Mouse (Mus musculus) neural tube, embryonic 12.5 days (tissue): ENCODE measurements at regions not wholly inside any gene's neighbourhood (a gene's known extent, or its start where the extent isn't known, plus 50 kb on each side); places are given as distances from the start of the nearest gene placed in this dataset.

Experiments used
- ATAC-seq: fragments of 200-750 bp; cut with Nextera tagmentation; 2 replicates; pipeline ENCODE4 v1.8.0; 2017; ENCODE audit warnings: low read depth, mild to moderate bottlenecking, moderate TSS enrichment, moderate library complexity; ENCODE audit not compliant: low FRiP score
- H3K27ac ChIP-seq: fragments of 300-500 bp; sonication (generic); 2 replicates; pipeline ENCODE4 v1.5.1; 2016
- H3K27me3 ChIP-seq: fragments of 300-500 bp; sonication (generic); replicated peaks from 2 replicates; pipeline ENCODE4 v1.6.1; 2016; ENCODE audit warnings: mild to moderate bottlenecking
- H3K36me3 ChIP-seq: fragments of 300-500 bp; sonication (generic); 2 replicates; pipeline ENCODE4 v1.6.1; 2016; ENCODE audit warnings: mild to moderate bottlenecking
- H3K4me1 ChIP-seq: fragments of 300-500 bp; sonication (generic); 2 replicates; pipeline ENCODE4 v1.6.1; 2016
- H3K4me2 ChIP-seq: fragments of 300-500 bp; sonication (generic); replicated peaks from 2 replicates; pipeline ENCODE4 v1.6.1; 2016; ENCODE audit warnings: mild to moderate bottlenecking
- H3K4me3 ChIP-seq: fragments of 300-500 bp; sonication (generic); 2 replicates; pipeline ENCODE4 v1.5.1; 2016
- H3K9ac ChIP-seq: fragments of 300-500 bp; sonication (generic); 2 replicates; pipeline ENCODE4 v1.6.1; 2016; ENCODE audit warnings: mild to moderate bottlenecking
- H3K9me3 ChIP-seq: fragments of 300-500 bp; sonication (generic); 2 replicates; pipeline ENCODE4 v1.6.1; 2016; ENCODE audit warnings: mild to moderate bottlenecking
- WGBS: fragments of 180-500 bp; shearing (Covaris S2); methylation state at CpG from one replicate; pipeline ENCODE4 v1.1.7; 2016; 5-methylcytosine and 5-hydroxymethylcytosine counted together

- no peak for ATAC-seq
- H3K27ac ChIP-seq, result no peak overlapping the region
- no peaks in the 10 kb centered on the region for H3K36me3 ChIP-seq
- no peaks in the 10 kb centered on the region for H3K9me3 ChIP-seq
- no peak overlapping the region for H3K9ac ChIP-seq
- no peak overlapping the region for H3K4me3 ChIP-seq
- peaks cover 6% of the 10 kb centered on the region; the same call in 1 of the 2 replicates for H3K4me1 ChIP-seq
- no peaks in the 10 kb centered on the region for H3K27me3 ChIP-seq
- H3K4me2 ChIP-seq, result no peak overlapping the region
These were observed 405.6 kb upstream of the Adamts16 start for GRCm38 (mm10) chr13:71247241-71247640.

GRCm38 (mm10) chr13:71245326-71245725 is 403.7 kb upstream of the Adamts16 start:
- H3K4me2 ChIP-seq, result no peak overlapping the region
- no peaks in the 10 kb centered on the region for H3K27me3 ChIP-seq
- no peak for ATAC-seq
- no peaks in the 10 kb centered on the region for H3K36me3 ChIP-seq
- no peak overlapping the region for H3K9ac ChIP-seq
- no peaks in the 10 kb centered on the region for H3K9me3 ChIP-seq
- WGBS, result 82% methylated on average over 4 of the region's 4 CpGs
- no peak overlapping the region for H3K27ac ChIP-seq
- peaks cover 6% of the 10 kb centered on the region; the same call in 1 of the 2 replicates for H3K4me1 ChIP-seq
- no peak overlapping the region for H3K4me3 ChIP-seq

GRCm38 (mm10) chr13:71239782-71240181 is 398.2 kb upstream of the Adamts16 start:
- H3K4me1 ChIP-seq, result no peaks in the 10 kb centered on the region
- H3K9ac ChIP-seq, result no peak overlapping the region
- no peaks in the 10 kb centered on the region for H3K9me3 ChIP-seq
- no peak overlapping the region for H3K4me3 ChIP-seq
- ATAC-seq, result no peak
- 65% methylated on average over 4 of the region's 4 CpGs for WGBS
- H3K36me3 ChIP-seq, result no peaks in the 10 kb centered on the region
- no peak overlapping the region for H3K27ac ChIP-seq
- no peak overlapping the region for H3K4me2 ChIP-seq
- no peaks in the 10 kb centered on the region for H3K27me3 ChIP-seq

GRCm38 (mm10) chr13:71235338-71235737 is 393.7 kb upstream of the Adamts16 start:
- WGBS, result 92% methylated on average over 4 of the region's 4 CpGs
- no peaks in the 10 kb centered on the region for H3K9me3 ChIP-seq
- no peak overlapping the region for H3K27ac ChIP-seq
- no peak overlapping the region for H3K9ac ChIP-seq
- H3K4me1 ChIP-seq, result no peaks in the 10 kb centered on the region
- H3K36me3 ChIP-seq, result no peaks in the 10 kb centered on the region
- no peak for ATAC-seq
- H3K4me2 ChIP-seq, result no peak overlapping the region
- H3K4me3 ChIP-seq, result no peak overlapping the region
- no peaks in the 10 kb centered on the region for H3K27me3 ChIP-seq

- no peak overlapping the region for H3K9ac ChIP-seq
- 78% methylated on average over 5 of the region's 5 CpGs for WGBS
- no peaks in the 10 kb centered on the region for H3K9me3 ChIP-seq
- H3K4me3 ChIP-seq, result no peak overlapping the region
- H3K4me1 ChIP-seq, result no peaks in the 10 kb centered on the region
- no peaks in the 10 kb centered on the region for H3K36me3 ChIP-seq
- no peak overlapping the region for H3K27ac ChIP-seq
- no peak for ATAC-seq
- no peaks in the 10 kb centered on the region for H3K27me3 ChIP-seq
- H3K4me2 ChIP-seq, result no peak overlapping the region
These were observed 389.6 kb upstream of the Adamts16 start for GRCm38 (mm10) chr13:71231182-71231581.

GRCm38 (mm10) chr13:71214776-71215175 is 373.2 kb upstream of the Adamts16 start:
- ATAC-seq, result no peak

GRCm38 (mm10) chr13:71211363-71211762 is 369.8 kb upstream of the Adamts16 start:
- Histone ChIP-seq H3K4me3 (no peak overlapping the region), H3K27ac (no peak overlapping the region), H3K4me1 (no peaks in the 10 kb centered on the region), H3K36me3 (no peaks in the 10 kb centered on the region), H3K4me2 (no peak overlapping the region), H3K9me3 (no peaks in the 10 kb centered on the region), H3K27me3 (no peaks in the 10 kb centered on the region), H3K9ac (no peak overlapping the region)
- no peak for ATAC-seq
- 60% methylated on average over 4 of the region's 4 CpGs for WGBS

More at GRCm38 (mm10) chr13:71214776-71215175, 373.2 kb upstream of the Adamts16 start:
- no peak overlapping the region for H3K27ac ChIP-seq
- no peak overlapping the region for H3K4me3 ChIP-seq
- H3K4me2 ChIP-seq, result no peak overlapping the region
- no peaks in the 10 kb centered on the region for H3K27me3 ChIP-seq
- no peaks in the 10 kb centered on the region for H3K9me3 ChIP-seq
- 62% methylated on average over 5 of the region's 5 CpGs for WGBS
- H3K9ac ChIP-seq, result no peak overlapping the region
- no peaks in the 10 kb centered on the region for H3K4me1 ChIP-seq
- no peaks in the 10 kb centered on the region for H3K36me3 ChIP-seq

- Histone ChIP-seq H3K4me3 (no peak overlapping the region), H3K4me2 (no peak overlapping the region), H3K9ac (no peak overlapping the region), H3K9me3 (no peaks in the 10 kb centered on the region), H3K36me3 (no peaks in the 10 kb centered on the region), H3K27me3 (no peaks in the 10 kb centered on the region), H3K4me1 (no peaks in the 10 kb centered on the region), H3K27ac (no peak overlapping the region)
- 51% methylated on average over 7 of the region's 7 CpGs for WGBS
- no peak for ATAC-seq
These were observed 369.1 kb upstream of the Adamts16 start for GRCm38 (mm10) chr13:71210658-71211251.

GRCm38 (mm10) chr13:71205708-71206107 is 364.1 kb upstream of the Adamts16 start:
- H3K36me3 ChIP-seq, result no peaks in the 10 kb centered on the region
- H3K27me3 ChIP-seq, result no peaks in the 10 kb centered on the region
- WGBS, result 74% methylated on average over 3 of the region's 3 CpGs
- H3K9me3 ChIP-seq, result no peaks in the 10 kb centered on the region
- no peak overlapping the region for H3K4me2 ChIP-seq
- H3K4me3 ChIP-seq, result no peak overlapping the region
- H3K27ac ChIP-seq, result no peak overlapping the region
- no peaks in the 10 kb centered on the region for H3K4me1 ChIP-seq
- H3K9ac ChIP-seq, result no peak overlapping the region
- ATAC-seq, result no peak

GRCm38 (mm10) chr13:71200656-71201055 is 359.0 kb upstream of the Adamts16 start:
- no peak overlapping the region for H3K4me3 ChIP-seq
- H3K4me2 ChIP-seq, result no peak overlapping the region
- no peak for ATAC-seq
- peaks cover 3% of the 10 kb centered on the region; the same call in 1 of the 2 replicates for H3K4me1 ChIP-seq
- WGBS, result 49% methylated on average over 3 of the region's 3 CpGs
- no peaks in the 10 kb centered on the region for H3K27me3 ChIP-seq
- H3K9me3 ChIP-seq, result no peaks in the 10 kb centered on the region
- no peak overlapping the region for H3K27ac ChIP-seq
- H3K36me3 ChIP-seq, result no peaks in the 10 kb centered on the region
- H3K9ac ChIP-seq, result no peak overlapping the region

GRCm38 (mm10) chr13:71195675-71196074 is 354.1 kb upstream of the Adamts16 start:
- Histone ChIP-seq H3K4me3 (no peak overlapping the region), H3K27me3 (no peaks in the 10 kb centered on the region), H3K9ac (no peak overlapping the region), H3K36me3 (no peaks in the 10 kb centered on the region), H3K4me1 (peaks cover 3% of the 10 kb centered on the region; the same call in 1 of the 2 replicates), H3K27ac (no peak overlapping the region), H3K9me3 (no peaks in the 10 kb centered on the region), H3K4me2 (no peak overlapping the region)
- WGBS, result 88% methylated on average over 4 of the region's 4 CpGs
- no peak for ATAC-seq

GRCm38 (mm10) chr13:71184500-71184899 is 342.9 kb upstream of the Adamts16 start:
- no peak overlapping the region for H3K9ac ChIP-seq
- ATAC-seq, result no peak
- H3K27me3 ChIP-seq, result no peaks in the 10 kb centered on the region
- no peaks in the 10 kb centered on the region for H3K9me3 ChIP-seq
- H3K4me2 ChIP-seq, result no peak overlapping the region
- H3K4me1 ChIP-seq, result no peaks in the 10 kb centered on the region
- 84% methylated on average over 4 of the region's 4 CpGs for WGBS
- H3K4me3 ChIP-seq, result no peak overlapping the region
- H3K36me3 ChIP-seq, result no peaks in the 10 kb centered on the region
- no peak overlapping the region for H3K27ac ChIP-seq

GRCm38 (mm10) chr13:71179083-71179482 is 337.5 kb upstream of the Adamts16 start:
- H3K36me3 ChIP-seq, result no peaks in the 10 kb centered on the region
- no peaks in the 10 kb centered on the region for H3K4me1 ChIP-seq
- no peak overlapping the region for H3K4me2 ChIP-seq
- H3K4me3 ChIP-seq, result no peak overlapping the region
- H3K27me3 ChIP-seq, result no peaks in the 10 kb centered on the region
- ATAC-seq, result no peak
- H3K9ac ChIP-seq, result no peak overlapping the region
- H3K9me3 ChIP-seq, result no peaks in the 10 kb centered on the region
- H3K27ac ChIP-seq, result no peak overlapping the region
